Mouse (Mus musculus) kidney, postnatal 4 days (tissue): ENCODE measurements around the gene Slc44a2.

Experiments used
- DNase-seq, 2 experiments: peaks; one replicate each; pipeline ENCODE4 v3.0.0; 2021; ENCODE audit warnings: mixed read lengths in 2 of 2

Slc44a2 gene

DNA sequence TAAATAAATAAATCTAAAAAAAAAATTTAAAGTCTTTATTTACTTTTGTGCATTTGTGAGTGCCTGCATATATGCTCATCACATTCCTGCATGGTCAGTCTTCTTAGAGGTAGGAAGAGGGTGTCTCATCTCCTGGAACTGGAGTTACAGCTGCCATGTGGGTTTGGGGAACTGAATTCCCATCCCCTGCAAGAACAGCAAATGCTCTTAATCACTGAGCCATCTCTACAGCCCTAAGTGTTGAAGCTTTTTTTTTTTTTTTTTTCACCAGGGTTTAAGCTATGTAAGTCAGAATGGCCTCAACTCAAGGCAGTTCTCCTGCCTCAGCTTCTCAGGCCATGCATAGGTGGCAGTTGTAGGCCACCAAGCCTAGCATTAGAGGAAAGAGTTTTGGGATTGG lies 14.2 kb downstream of the Slc44a2 start:
- DNase-seq = no peak

DNA sequence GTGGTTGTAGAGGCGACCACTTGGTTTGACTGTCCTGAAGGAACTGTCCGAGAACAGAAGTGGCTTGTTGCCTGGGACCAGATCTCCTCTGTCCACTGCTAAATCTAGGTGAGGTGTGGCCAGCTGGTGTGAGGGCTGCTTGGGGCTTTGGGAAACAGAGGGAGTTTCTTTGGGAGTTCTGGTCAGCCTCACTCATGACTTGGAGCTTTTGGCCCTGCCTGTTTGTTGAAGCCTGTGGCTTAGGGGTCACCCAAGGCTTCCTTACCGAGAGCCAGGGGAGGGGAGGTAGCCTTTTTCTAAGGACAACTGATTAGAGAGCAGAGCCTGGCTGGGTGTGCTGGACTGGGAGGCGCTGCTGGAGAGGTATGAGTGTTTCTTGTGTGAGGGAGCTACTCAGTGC lies 14.9 kb downstream of the Slc44a2 start:
- DNase-seq = no peak

DNA sequence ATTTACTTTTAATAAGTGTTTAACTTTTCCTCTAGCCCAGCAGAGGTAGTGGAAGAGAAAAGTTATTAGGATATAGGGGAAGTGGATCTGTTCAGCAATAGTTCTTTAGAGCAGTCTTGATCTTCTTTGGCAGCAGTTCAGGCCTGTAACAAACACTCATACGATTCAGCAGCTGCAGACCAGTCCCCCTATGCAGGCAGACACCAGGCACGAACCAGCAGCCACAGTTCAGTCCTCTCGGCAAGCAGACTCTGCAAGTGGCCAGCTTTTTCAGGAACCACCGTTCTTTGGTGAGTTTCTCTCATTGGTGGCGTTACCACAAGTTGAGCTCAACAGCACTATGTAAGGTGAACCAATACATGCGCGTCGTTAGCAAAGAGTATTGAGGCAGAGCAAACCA lies 16.0 kb downstream of the Slc44a2 start:
- DNase-seq = no peak

DNA sequence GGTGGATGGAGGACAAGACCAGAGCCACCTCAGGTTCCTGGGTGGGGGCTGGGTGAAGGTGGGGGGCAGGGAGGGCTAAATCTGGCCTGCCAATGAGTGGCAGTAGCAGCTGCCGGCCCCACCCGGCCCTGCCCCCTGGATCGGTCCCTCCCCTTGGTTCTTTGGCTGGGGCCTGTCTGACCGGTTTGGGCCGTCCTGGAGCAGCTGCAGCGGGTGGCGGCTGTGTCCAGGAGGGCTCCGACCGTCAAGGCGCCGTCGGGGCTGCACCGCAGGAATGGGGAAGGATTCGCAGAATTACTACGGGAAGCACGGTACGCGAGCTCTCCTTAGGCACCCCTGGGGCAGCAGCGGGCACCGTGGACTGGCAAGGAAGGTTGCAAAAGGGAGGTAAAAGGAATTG lies 17.2 kb downstream of the Slc44a2 start:
- DNase-seq = peak; percentile 67 to 76

DNA sequence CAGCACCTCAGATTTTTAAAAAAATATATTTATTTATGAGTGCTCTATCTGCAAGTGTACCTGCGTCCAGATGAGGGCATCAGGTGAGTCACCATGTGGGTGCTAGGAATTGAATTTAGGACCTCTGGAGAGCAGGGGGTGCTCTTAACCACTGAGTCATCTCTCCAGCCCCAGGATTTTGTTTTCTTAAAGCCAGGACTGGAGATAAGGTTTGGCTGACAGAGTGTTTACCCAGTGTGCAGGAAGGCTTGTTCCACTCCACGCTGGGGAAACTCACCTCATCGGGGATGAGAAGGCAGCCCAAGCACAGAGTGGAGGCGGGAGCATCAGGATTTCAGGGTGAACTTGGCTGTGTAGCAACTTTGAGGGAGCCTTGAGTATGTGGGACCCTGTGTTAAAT lies 19.9 kb downstream of the Slc44a2 start:
- DNase-seq = no peak

DNA sequence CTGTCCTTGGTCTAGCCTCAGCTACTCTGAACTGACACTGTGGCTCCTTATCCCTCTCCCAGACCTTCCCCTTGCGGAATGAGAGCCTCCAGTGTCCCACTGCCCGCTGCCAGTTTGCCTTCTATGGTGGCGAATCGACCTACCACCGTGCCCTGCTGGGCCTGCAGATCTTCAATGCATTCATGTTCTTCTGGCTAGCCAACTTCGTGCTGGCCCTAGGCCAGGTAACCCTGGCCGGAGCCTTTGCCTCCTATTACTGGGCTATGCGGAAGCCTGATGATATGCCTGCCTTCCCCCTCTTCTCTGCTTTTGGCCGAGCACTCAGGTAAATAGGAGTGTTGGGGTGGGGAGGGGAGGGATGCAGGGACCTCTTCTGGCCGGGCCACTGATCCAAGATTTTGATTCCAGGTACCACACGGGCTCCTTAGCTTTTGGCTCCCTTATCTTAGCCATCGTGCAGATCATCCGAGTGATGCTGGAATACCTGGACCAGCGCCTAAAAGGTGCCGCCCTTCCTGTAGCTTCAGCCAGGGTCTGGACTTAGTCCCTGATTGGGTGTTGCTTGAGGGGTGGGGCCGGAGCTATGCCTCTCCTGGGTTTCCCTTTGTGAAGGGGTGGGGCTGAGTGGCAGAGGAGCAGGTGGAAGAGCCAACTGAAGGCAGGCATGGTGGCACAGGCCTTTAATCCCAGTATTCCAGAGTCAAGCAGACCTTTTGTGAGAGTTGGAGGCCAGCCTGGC lies 26.3 kb downstream of the Slc44a2 start:
- DNase-seq = no peak

DNA sequence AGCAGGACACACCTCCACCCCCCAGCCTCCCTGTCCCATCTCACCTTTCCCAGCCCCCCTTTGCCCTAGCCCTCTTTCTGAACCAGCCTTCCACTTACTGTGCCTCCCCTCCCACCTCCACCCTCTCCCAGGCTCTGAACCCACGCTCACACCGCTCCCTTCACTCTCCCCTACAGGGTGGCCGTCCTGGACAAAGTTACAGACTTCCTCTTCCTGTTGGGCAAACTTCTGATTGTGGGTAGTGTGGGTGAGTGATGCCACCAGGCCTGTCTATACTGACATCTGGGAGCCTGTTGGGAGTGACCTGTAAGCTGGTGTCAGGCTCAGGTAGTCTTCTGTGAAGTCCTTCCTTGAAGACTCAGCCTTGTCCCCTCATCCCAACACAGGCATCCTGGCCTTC lies 27.7 kb downstream of the Slc44a2 start:
- DNase-seq = no peak

DNA sequence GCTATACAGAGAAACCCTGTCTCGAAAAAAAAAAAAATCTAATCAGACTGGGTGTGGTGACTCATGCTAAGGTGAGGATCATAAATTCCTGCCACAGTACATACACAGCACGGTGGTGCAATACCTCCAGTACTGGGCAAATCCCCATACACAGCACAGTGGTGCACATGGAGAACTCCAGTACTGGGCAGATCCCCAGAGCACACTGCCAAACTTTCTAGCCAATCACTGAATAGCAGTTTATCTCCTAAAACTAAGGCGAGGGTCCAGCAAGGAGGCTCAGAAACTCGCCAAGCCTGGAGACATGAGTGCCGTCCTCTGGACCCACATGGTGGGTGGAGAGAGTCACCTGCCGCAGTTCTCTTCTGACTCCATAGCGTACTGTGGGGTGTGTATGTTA lies 30.7 kb downstream of the Slc44a2 start:
- DNase-seq = no peak

DNA sequence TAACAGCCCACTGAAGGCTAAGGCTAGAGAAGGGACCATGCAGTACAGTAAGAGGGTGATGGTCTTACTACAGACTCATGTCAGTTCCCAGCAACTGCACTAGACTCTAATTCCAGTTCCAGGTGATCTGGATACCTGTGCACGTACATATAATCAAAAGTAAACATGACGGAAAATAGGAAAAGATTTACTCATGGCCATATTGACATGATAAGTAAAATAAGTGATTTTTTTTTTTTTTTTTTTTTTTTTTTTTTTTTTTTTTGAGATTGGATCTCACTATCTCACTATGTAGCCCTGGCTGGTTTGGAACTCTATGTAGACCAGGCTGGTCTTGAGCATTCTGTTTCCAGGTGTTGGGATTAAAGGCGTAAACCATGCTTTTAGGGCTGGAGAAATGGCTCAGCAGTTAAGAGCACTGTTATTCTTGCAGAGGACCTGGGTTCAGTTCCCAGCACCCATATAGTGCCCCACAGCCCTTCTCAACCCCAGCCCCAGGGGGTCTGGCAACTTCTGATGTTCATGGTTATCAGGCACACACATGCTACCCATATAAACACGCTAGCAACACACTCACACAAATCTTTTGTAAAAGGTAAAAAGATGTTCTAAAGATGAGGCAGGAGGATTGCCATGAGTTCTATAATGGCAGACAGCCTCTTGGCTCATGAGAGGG lies 31.3 kb downstream of the Slc44a2 start:
- no peak for DNase-seq

DNA sequence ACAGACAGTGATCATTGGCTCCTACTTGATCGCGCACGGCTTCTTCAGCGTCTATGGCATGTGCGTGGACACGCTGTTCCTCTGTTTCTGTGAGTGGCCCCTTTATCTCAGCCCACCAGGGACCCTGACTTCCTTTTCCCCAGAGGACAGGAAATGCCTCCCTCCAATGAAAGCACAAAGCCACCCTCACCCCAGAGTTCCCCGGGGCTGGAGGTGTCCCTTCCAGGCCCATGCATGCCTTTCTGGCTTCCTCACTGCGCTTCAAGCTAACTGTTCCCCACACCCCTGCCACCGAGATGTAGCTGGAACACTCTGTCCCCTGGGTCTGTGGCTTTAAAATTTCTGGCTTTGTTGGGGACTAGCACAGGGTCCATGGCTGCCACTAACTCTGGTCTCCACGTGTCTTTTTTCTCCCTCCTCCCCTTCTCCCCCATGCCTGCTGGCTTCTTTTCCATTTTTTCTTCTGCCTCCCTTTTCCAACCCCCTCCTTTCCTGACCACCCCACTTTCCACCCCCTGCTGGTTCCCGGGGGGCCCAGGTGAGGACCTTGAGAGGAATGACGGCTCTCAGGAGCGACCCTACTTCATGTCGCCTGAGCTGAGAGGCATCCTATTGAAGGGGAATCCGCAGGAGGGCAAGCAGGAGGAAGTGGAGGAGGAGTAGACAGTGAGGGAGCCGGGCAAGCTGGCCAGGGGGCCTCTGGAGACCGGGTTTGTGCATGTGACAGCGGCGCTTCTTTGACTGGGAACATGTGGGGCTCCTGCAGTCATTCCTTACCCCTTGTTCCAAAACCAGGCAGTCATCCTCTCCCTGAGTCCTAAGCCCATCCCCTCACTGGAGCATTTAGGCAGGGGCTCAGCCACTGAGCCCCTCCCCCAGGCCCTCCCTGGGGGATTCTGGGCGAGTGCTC lies 32.2 kb downstream of the Slc44a2 start:
- DNase-seq = peak in 1 of 2 experiments; percentile 38

DNA sequence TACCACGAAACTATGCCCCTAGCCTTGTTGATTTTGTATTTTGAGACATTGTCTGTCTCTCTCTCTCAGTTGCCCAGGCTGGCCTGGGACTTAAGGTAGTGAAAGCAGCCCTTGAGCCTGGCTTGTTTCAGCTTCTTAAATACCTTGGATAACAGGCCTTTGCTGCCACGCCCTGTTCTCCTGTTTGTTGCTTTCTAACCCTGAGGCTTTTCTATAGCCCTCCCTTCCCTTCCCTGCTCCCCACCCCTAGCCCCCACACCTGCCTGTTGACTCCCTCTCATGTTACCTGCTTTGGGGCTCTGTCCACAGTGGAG lies 32.8 kb downstream of the Slc44a2 start:
- DNase-seq = no peak

DNA sequence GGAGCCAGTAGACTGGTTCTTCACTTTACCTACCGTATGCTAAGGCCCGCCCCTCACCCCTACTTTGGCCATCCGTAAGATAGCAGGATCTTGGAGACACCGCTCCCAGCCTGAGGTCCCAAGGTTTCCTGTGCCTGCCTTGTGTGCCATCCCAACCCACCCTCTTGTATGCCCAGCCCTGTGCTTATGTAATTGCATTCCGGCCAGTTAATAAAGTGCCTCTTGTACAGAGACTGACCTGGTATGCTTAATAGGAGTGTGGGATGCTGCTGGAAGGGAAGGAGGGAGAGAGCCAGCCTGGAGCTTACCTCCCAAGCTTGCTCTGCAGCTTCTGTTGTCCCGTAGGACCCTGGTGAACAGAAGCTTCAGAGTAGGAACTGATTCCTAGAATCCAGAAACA lies 34.3 kb downstream of the Slc44a2 start:
- no peak for DNase-seq

DNA sequence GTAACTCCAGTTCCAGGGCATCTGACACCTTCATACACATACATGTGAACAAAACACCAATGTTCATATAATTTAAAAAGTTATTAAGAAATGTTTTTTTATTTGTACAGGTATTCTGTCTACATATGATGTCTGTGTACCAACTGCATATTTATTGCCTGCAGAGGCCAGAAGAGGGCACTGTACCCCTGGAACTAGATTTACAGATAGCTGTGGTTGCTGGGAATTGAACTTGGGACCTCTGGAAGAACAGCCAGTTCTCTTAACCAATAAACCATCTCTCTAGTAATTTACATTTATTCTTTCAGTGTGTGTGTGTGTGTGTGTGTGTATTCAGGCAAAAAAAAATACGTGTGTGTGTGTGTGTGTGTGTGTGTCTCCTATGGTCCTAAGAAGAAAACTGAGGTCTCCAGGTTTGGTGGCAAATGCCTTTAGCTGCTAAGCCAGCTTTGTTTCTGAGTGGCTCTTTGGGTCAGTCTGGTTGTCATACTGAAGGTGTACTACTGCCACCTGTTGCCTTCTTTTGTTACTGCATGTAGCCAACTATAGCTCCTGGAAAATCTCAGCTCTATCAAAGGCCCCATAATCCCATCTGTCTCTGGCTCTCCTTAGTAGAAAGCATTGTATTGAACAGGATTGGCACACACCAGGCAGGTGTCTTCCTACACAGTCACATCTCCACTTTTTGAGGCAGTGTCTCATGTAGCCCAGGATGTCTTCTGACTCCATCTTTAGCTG lies 36.7 kb downstream of the Slc44a2 start:
- peak; percentile 70 to 77 for DNase-seq

DNA sequence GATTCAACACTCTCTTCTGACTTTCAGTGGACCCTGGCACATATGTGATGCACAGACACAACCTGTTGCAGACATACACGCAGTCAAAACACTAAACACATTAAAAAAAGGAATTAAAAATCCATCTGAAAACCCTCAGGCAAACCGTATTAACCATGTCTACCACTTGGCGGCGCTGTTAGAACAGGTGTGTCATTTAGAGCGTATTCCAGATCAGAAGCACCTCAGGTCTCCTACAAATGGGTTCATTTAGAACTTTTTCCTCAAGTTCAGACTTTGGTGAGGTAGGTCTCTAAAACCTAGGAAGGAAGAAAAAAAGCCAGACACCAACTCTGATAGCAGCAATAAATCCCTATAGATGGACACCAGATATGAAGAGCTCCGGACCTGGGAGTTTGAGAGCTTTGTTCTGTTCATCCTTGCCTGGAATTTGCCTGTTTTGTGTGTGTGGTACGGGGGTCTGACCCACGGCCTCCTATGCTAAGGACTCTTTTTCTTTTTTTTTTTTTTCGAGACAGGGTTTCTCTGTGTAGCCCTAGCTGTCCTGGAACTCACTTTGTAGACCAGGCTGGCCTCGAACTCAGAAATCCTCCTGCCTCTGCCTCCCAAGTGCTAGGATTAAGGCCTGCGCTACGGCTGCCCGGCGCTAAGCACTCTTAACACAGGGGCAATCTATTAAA lies 46.2 kb downstream of the Slc44a2 start:
- DNase-seq = peak; percentile 75 to 81

DNA sequence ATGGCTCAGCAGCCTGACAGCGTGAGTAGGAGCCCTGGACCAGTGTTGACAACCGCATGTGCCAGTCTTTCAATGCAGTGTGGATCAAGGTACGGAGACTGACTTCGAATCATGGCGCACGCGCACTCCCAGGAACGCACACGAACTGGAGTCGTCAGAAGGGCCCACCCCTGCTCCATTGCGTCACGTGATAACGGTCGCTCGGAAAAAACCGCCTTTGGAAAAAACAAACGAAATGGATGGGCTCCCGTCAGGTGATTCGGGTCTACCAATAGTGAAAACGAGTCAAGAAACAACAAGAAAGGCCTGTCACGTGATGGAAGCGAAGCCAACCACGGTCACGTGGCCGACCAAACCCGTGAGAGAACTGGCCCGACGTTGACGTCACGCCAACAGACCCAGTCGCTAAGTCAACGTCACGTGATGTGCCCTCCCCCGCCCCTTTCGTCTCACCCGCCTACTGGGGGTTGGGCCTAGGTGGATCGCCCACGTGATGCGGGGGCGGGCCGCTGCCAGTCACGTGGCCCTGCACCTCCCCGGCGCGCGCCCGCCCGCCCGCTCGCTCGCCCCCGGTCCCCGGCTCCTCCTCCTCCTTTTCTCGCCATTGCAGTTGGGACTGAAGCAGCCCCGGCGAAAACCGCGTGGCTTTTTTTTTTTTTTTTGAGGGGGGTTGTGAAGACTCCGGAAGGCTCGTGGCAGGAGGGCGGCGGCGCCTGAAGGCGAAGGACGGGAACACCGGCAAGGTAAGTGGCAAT lies 47.0 kb downstream of the Slc44a2 start, which contains the start of gene Ilf3:
TSS of gene Ilf3 (plus strand) at position 515 of the 755 bp plus-strand sequence.
- DNase-seq = peak; percentile 100

DNA sequence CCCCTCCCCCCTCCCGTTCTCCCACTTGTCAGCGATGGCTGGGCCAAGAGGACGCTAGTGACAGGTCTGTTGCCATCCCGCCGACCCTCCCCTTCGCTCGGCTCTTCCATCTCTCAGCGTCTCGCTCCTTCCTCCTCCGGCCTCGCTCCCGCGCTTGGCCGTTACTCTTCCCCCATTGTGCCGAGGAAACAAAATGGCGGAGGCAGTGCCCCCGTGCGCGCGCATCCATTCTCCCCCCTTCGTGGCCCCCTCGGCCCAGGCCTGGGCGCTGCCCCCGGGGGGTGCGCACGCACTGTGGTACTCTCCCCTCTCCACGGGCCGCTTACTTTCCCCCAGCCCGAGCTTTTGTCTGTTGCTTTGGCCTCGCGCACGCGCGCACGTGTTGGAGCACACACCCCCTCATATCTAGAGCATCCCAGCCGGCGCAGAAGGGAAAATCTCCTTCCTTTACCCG lies 47.7 kb downstream of the Slc44a2 start:
- DNase-seq = peak; percentile 84 to 88

DNA sequence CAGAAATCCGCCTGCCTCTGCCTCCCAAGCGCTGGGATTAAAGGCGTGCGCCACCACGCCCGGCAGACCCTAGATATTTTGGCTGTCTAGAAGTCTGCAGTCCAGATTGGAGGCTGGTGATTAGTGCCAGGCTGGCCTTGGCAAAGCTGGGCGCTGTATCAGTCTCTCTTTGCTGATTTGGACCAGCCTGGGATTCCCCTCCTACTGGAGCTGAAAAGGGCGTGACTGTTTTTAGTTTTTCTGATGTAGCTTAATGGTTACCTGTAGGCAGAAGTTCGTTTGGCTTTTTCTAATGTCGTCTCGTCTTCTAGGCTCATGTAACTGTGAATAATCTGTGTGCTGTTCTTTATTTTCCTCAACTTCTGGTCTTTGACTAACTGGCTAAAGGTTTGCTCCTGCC lies 48.6 kb downstream of the Slc44a2 start:
- DNase-seq = no peak

DNA sequence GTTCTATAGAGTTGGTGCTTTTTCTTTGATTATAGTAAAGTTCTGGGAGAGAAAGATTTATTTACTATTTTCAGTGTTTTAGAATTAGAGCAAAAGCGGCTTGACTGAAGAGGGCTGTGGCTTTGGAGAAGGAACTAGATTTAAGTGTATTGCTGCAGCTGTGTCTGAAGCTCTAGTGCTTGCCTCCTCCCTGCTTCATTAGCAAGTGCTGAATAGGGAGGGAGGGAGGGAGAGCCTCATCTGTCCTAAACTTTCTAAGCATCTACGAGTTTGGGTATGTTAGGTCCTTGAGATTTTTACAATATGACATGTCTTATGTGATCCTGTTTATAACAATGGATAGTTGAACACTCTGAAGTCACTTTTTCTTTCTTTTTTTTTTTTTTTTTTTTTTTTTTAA lies 50.4 kb downstream of the Slc44a2 start:
- DNase-seq = no peak

DNA sequence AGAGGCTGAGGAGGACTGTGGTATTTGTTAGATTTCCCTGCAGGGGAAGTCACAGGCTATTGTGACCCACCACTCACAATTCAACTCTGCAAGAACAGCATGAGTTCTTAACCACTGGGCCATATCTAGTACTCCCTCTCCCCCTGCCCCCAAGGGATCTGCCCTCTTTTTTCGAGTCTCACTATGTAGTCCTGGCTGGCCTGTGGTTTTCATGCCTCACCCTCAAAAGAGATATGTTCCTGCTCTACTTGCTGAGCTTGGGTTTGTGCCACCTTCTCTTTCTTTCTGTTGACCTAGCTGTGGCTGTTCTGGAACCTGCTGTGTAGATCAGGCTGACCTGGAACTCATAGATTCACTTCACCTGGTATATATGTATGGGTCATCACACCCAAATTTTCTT lies 52.0 kb downstream of the Slc44a2 start:
- DNase-seq = no peak

DNA sequence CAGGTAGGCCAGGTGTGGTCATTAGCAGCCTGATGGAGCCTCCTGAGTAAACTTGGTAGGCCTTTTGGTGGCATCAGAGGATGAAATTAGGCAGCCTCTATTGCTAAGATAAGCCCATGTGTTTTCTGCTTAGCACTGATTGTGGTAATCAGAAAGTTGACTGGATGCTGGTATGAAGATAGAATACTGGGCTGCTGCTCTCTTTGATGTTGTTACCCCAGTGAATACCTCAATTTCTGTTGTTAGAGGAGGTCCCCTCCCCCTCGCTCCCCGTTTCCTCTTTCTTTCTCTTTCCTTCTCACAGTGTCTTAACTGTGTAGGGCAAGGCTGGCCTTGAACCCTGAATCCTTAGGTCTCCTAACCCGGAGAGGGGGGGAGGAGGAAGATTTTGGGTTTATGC lies 58.7 kb downstream of the Slc44a2 start:
- DNase-seq = no peak

DNA sequence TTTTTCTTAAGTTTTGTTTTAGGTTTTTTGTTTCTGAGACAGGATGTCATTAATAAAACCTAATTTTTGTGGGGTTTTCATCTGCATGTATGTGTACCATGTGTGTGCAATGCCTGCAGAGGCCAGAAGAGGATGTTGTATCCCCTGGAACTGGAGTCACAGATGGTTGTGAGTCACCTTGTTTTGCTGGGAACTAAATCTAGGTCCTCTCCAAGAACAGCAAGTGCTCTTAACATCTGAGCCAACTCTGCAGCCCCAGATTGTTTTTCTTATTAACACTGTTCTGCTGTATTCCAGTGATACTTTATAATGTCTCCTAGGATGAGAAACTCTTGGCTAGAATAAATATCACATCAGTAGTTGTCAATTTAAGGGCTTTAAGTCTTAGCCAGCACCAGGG lies 60.4 kb downstream of the Slc44a2 start:
- no peak for DNase-seq

DNA sequence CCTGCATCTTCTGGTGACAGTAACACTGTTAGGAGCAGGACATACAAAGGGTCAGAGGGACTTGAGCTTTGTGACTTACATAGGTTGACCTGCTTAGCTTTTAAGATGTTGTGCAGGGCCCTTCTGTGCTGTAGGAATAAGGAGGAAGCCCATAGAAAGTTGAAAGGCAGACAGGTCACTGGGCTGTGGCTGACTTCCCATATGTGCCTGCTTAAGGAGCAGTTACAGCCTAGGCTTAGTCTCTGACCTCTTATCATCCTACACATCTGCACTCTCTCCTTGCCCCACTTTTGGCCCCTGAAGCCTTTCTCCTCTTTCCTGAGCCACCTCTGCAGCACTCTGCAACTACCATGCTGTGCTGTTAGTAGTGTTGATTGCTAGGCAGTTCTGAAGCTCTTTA lies 63.5 kb downstream of the Slc44a2 start:
- no peak for DNase-seq
